Mouse (Mus musculus) midbrain, postnatal 0 days (tissue): ENCODE measurements around the gene Inpp4b. TPM values are rescaled to one million over a fixed set of nuclear protein-coding genes. Genes with fewer than 3 reads are reported as not detected.

Experiments
- ATAC-seq: fragments of 200-750 bp; cut with Nextera tagmentation; 2 replicates; pipeline ENCODE4 v1.8.0; 2017; ENCODE audit warnings: moderate number of reproducible peaks, mild to moderate bottlenecking, moderate TSS enrichment, moderate library complexity; ENCODE audit not compliant: low FRiP score
- DNase-seq: peaks from one replicate; pipeline ENCODE4 v3.0.0-alpha.2; 2015; ENCODE audit warnings: low spot score
- H3K27ac ChIP-seq: fragments of 300-500 bp; sonication (generic); 2 replicates; pipeline ENCODE4 v1.5.1; 2014; ENCODE audit warnings: low read depth, mild to moderate bottlenecking, low read length, mixed read lengths
- H3K27me3 ChIP-seq: fragments of 300-500 bp; sonication (generic); 2 replicates; pipeline ENCODE4 v1.6.1; 2014; ENCODE audit warnings: low read length, control low read depth, mixed read lengths; ENCODE audit not compliant: insufficient read depth
- H3K36me3 ChIP-seq: fragments of 300-500 bp; sonication (generic); 2 replicates; pipeline ENCODE4 v1.6.1; 2014; ENCODE audit warnings: low read length, control low read depth, mixed read lengths; ENCODE audit not compliant: insufficient read depth
- H3K4me1 ChIP-seq: fragments of 300-500 bp; sonication (generic); 2 replicates; pipeline ENCODE4 v1.6.1; 2014; ENCODE audit warnings: mild to moderate bottlenecking, control low read depth, antibody characterized with exemption, low read length, mixed read lengths; ENCODE audit not compliant: insufficient read depth
- H3K4me2 ChIP-seq: fragments of 300-500 bp; sonication (generic); 2 replicates; pipeline ENCODE4 v1.6.1; 2014; ENCODE audit warnings: low read depth, mild to moderate bottlenecking, low read length, mixed read lengths; ENCODE audit not compliant: poor library complexity, severe bottlenecking
- H3K4me3 ChIP-seq: fragments of 300-500 bp; sonication (generic); 2 replicates; pipeline ENCODE4 v1.5.1; 2014; ENCODE audit warnings: low read depth, mild to moderate bottlenecking, low read length, moderate library complexity
- H3K9ac ChIP-seq: fragments of 300-500 bp; sonication (generic); replicated peaks from 2 replicates; pipeline ENCODE4 v1.6.1; 2014; ENCODE audit warnings: mild to moderate bottlenecking, low read length, moderate library complexity, mixed read lengths; ENCODE audit not compliant: poor library complexity, severe bottlenecking
- H3K9me3 ChIP-seq: fragments of 300-500 bp; sonication (generic); 2 replicates; pipeline ENCODE4 v1.6.1; 2016; ENCODE audit warnings: low read length, control low read depth
- CTCF ChIP-seq: IDR thresholded peaks from 2 replicates; pipeline ENCODE4 v1.5.1; 2016; ENCODE audit warnings: antibody characterized with exemption, mild to moderate bottlenecking
- WGBS: fragments of 180-500 bp; shearing (Covaris S2); extraction: QIAGEN DNeasy Blood & Tissue Kit; methylation state at CpG from one replicate; pipeline ENCODE4 v1.1.7; 2014; 5-methylcytosine and 5-hydroxymethylcytosine counted together
- polyA plus RNA-seq: library from polyadenylated mRNA; unstranded; fragments of >200 nt; fragmentation: Nextera tagmentation; extraction: Ambion mirVana; gene quantifications from 2 replicates; pipeline ENCODE4 v1.2.1, GENCODE M21; 2015
- total RNA-seq: library from RNA; depleted of rRNA; stranded (reverse); fragments of >200 nt; gene quantifications from 2 replicates; pipeline ENCODE4 v1.2.3, GENCODE M21; 2014

Inpp4b gene
- total and polyA plus RNA-seq, 2 experiments from 2014 or later = 11.2 to 14.6 TPM

GRCm38 (mm10) chr8:81466776-81467175 lies 124.4 kb downstream of the Inpp4b start:
- no peak for ATAC-seq
- Histone ChIP-seq H3K4me2 (no peak overlapping the region), H3K4me1 (no peaks in the 10 kb centered on the region), H3K36me3 (no peaks in the 10 kb centered on the region), H3K4me3 (no peak overlapping the region), H3K27me3 (no peaks in the 10 kb centered on the region), H3K9me3 (no peaks in the 10 kb centered on the region), H3K9ac (no peak overlapping the region), H3K27ac (no peak overlapping the region)
- WGBS = 74% methylated on average over 2 of the region's 2 CpGs
- no peak for DNase-seq
- TF ChIP-seq CTCF = no peak

- H3K27me3 ChIP-seq = no peaks in the 10 kb centered on the region
- no peak overlapping the region for H3K9ac ChIP-seq
- TF ChIP-seq CTCF = peak; percentile 80
- 41% methylated on average over 3 of the region's 3 CpGs for WGBS
- H3K27ac ChIP-seq = no peak overlapping the region
- no peaks in the 10 kb centered on the region for H3K4me1 ChIP-seq
- DNase-seq (peak; percentile 60), ATAC-seq (no peak)
- H3K9me3 ChIP-seq = no peaks in the 10 kb centered on the region
- no peak overlapping the region for H3K4me3 ChIP-seq
- H3K4me2 ChIP-seq = no peak overlapping the region
- no peaks in the 10 kb centered on the region for H3K36me3 ChIP-seq
These were observed 136.3 kb downstream of the Inpp4b start for GRCm38 (mm10) chr8:81478674-81479073.

- no peak overlapping the region for H3K4me3 ChIP-seq
- no peaks in the 10 kb centered on the region for H3K4me1 ChIP-seq
- no peak overlapping the region for H3K4me2 ChIP-seq
- WGBS = 91% methylated on average over 1 of the region's 1 CpGs
- no peaks in the 10 kb centered on the region for H3K36me3 ChIP-seq
- ATAC-seq (no peak), DNase-seq (no peak)
- no peaks in the 10 kb centered on the region for H3K27me3 ChIP-seq
- no peaks in the 10 kb centered on the region for H3K9me3 ChIP-seq
- peak; percentile 24 for TF ChIP-seq CTCF
- no peak overlapping the region for H3K9ac ChIP-seq
- no peak overlapping the region for H3K27ac ChIP-seq
These were observed 141.5 kb downstream of the Inpp4b start for GRCm38 (mm10) chr8:81483834-81484233.

- Histone ChIP-seq H3K9me3 (no peaks in the 10 kb centered on the region), H3K9ac (no peak overlapping the region), H3K36me3 (no peaks in the 10 kb centered on the region), H3K4me3 (no peak overlapping the region), H3K27ac (no peak overlapping the region), H3K27me3 (no peaks in the 10 kb centered on the region), H3K4me2 (no peak overlapping the region), H3K4me1 (no peaks in the 10 kb centered on the region)
- ATAC-seq = no peak
- no peak for TF ChIP-seq CTCF
- no peak for DNase-seq
- 82% methylated on average over 1 of the region's 1 CpGs for WGBS
These were observed 143.3 kb downstream of the Inpp4b start for GRCm38 (mm10) chr8:81485626-81486025.

GRCm38 (mm10) chr8:81489894-81490661 lies 147.7 kb downstream of the Inpp4b start:
- no peak for TF ChIP-seq CTCF
- Histone ChIP-seq H3K27ac (no peak overlapping the region), H3K4me2 (no peak overlapping the region), H3K9me3 (no peaks in the 10 kb centered on the region), H3K4me3 (no peak overlapping the region), H3K9ac (no peak overlapping the region), H3K4me1 (no peaks in the 10 kb centered on the region), H3K36me3 (no peaks in the 10 kb centered on the region), H3K27me3 (no peaks in the 10 kb centered on the region)
- ATAC-seq (no peak), DNase-seq (no peak)
- 86% methylated on average over 2 of the region's 2 CpGs for WGBS

GRCm38 (mm10) chr8:81491097-81491705 lies 148.8 kb downstream of the Inpp4b start:
- Histone ChIP-seq H3K4me2 (no peak overlapping the region), H3K27me3 (no peaks in the 10 kb centered on the region), H3K9me3 (no peaks in the 10 kb centered on the region), H3K4me3 (no peak overlapping the region), H3K4me1 (no peaks in the 10 kb centered on the region), H3K27ac (no peak overlapping the region), H3K9ac (no peak overlapping the region), H3K36me3 (no peaks in the 10 kb centered on the region)
- no peak for TF ChIP-seq CTCF
- no peak for DNase-seq
- no peak for ATAC-seq
- WGBS = 75% methylated on average over 2 of the region's 2 CpGs
